Mouse (Mus musculus) heart, postnatal 36 days (tissue): ENCODE measurements around the gene Aig1. TPM values are rescaled to one million over a fixed set of nuclear protein-coding genes. Genes with fewer than 3 reads are reported as not detected.

Source experiments
- DNase-seq, 2 experiments: peaks; one replicate each; pipeline ENCODE4 v3.0.0; 2021 to 2022
- intact Hi-C: fragments of 180-260 bp; cut with DNase I; formaldehyde crosslinking; loops from one replicate; pipeline ENCODE4 v1.15.1; 2025
- total RNA-seq, 2 experiments: library from RNA; stranded (reverse); gene quantifications; 2 replicates each; pipeline ENCODE4 v1.2.3; 2021

Aig1 gene
- total RNA-seq, 2 experiments from 2014 or later: 54.9 to 65.3 TPM

DNA sequence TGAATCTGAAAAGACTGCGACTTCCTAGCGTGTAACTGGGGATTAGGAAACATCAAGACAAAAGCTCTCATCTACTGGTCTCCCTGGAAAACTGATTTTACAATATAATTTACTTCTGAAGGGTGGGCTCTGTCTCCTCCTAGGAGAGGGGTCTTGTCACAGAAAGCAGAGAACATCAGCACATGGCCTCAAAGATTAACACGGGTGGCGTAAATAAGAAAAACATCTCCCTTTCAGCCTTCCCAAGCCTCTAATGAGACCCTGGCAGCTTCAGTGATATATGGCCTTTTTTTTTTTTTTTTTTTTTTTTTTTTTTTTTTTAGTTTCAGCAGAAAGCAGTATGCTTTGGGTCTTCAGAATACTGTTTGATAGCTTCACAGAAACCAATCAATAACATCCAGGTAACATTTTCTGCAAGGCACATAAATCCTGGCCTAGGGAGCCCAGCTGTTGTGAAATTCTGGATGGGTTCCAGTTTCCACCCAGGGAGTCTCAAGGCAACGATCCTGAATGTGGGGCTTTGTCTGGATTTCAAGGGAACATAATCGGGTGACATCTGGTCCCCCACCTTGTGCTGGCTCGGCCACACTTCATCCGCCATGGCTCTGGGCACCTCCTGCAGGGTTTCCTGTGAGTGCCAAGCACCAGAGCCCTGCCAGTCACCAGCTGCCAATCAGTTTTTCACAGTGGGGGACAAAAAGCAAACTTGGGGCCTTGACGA lies 154.4 kb downstream of the Aig1 start:
- intact Hi-C loops: no loop called here
- peak; percentile 4 to 10 for DNase-seq

- DNase-seq: no peak
- intact Hi-C loops: no loop called here
Observed at GRCm38 (mm10) chr10:13713711-13714110, 155.1 kb downstream of the Aig1 start.

- intact Hi-C loops: no loop called here
Observed at GRCm38 (mm10) chr10:13713116-13713515, 155.7 kb downstream of the Aig1 start.

GRCm38 (mm10) chr10:13711281-13711829 lies 157.4 kb downstream of the Aig1 start:
- intact Hi-C loops: no loop called here

More at GRCm38 (mm10) chr10:13713116-13713515, 155.7 kb downstream of the Aig1 start:
- no peak for DNase-seq

DNA sequence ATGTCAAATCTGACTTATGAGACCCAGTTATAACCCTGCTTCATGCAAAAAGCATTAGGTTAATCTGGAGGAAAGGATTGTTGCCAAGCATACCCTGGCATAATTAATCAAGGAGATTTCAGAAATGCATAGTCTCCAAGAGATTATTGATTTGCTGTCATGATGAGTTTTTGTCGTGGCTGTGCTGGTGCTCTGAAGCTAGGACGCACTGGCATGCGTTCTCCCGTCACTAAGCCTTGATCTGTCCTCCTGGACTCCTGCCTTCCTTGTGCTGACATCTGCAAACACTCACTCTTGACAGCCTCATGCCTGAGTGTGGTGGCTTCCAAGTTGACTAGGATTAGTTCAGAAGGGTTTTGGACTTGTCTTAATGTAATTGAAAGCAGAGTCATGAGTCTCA lies 163.0 kb downstream of the Aig1 start:
- DNase-seq: peak; percentile 43
- intact Hi-C loops: no loop called here

More at GRCm38 (mm10) chr10:13711281-13711829, 157.4 kb downstream of the Aig1 start:
- DNase-seq: no peak

GRCm38 (mm10) chr10:13702688-13703087 lies 166.1 kb downstream of the Aig1 start:
- intact Hi-C loops: no loop called here
- no peak for DNase-seq

DNA sequence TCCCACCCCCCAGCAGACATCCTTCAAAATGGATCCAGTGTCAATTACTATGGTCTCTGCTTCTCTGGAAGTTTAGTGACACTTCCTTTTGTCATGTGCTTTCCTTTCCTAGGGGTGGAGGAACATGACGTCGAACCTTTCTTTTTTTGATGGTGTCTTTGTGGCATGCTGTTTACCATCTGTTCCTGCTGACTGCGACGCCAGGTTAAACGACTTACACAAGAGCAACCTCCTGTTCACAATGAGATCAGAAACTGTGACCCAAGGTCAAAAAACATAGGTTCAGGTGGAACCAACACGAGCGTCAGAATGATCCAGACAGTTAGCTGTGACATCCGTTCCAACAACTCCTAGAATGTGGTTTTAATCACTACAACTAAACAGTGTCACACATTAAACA lies 166.7 kb downstream of the Aig1 start:
- intact Hi-C loops: no loop called here
- no peak for DNase-seq

GRCm38 (mm10) chr10:13696326-13696725 lies 172.5 kb downstream of the Aig1 start:
- intact Hi-C loops: no loop called here
- DNase-seq: no peak

DNA sequence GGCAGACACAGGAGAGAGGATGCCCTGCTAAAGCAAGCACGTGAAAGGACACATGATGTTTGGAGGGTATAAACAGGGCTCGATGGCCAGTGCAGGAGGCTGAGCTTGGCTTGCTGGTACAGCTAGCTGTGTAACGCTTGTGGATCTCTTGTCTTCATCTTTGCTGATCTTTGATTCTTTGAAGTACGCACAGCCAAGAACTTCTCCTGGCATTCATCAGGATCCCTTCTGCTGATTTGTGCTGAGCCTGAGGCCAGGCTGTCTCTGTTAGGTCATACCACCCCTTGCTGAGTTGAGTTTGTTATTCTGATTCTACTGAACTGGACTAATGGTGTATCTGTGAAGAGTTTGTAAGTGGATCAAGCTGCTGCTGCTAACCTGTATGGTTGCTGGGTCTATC lies 175.5 kb downstream of the Aig1 start:
- intact Hi-C loops: no loop called here
- no peak for DNase-seq

- intact Hi-C loops: no loop called here
- DNase-seq: no peak
Observed at GRCm38 (mm10) chr10:13690773-13691172, 178.0 kb downstream of the Aig1 start.

DNA sequence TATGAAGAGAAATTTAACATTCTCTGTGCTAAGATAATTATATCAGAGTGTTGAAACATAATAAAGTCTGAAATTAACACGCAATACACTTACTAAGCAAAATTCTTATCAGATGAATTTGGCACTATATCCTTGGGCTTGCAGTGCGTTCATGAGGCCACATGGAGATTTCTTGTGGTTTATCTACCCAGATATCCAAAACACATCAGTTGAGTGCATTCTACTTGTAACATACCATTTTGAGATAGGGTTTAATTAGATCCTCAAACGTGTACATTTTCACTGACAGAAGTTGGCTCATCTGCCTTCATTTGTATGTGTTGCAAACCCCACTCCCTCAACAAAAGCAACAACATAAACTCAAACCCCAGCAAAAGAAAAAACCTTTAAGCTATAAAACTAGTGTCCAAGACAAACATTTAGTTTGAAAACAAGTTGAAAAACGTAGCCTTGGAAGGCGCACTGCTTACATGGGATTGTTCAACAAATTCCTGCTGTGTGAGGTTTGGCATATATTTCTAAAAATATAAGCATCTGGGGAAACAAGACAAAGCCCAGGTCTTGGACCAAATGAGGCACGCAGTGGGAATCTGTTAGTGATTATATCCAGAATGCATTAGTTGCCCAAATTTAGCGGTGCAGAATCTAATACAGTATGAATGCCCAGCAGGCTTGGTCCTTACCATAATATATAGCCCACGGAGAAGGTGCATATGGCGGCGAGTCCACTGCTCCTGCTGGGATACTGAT lies 178.8 kb downstream of the Aig1 start:
- DNase-seq: no peak

GRCm38 (mm10) chr10:13688386-13689120 lies 180.2 kb downstream of the Aig1 start:
- DNase-seq: no peak
- intact Hi-C loops: no loop called here

More for the DNA sequence above, 178.8 kb downstream of the Aig1 start:
- intact Hi-C loops: no loop called here

- no peak for DNase-seq
- intact Hi-C loops: no loop called here
Observed at GRCm38 (mm10) chr10:13687182-13687810, 181.5 kb downstream of the Aig1 start.

DNA sequence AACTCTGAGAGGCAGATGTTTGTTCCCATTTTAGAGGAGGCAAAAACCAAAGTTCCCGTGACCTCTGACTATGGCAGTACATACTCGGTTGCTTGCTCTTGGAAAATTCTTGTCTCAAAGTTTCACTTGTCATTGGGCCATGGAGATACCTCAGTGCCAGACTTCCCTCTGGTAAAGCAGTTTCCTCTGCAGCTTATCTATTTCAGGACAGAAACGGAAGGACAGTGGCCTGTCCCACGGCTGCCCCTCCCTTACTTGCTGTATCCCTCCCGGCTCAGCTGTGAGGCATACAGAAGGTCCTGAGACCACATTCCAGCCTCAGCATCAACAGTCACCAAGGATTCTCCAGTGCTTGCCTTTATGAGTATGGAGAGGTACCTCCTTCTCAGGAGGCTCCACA lies 182.7 kb downstream of the Aig1 start:
- intact Hi-C loops: no loop called here

DNA sequence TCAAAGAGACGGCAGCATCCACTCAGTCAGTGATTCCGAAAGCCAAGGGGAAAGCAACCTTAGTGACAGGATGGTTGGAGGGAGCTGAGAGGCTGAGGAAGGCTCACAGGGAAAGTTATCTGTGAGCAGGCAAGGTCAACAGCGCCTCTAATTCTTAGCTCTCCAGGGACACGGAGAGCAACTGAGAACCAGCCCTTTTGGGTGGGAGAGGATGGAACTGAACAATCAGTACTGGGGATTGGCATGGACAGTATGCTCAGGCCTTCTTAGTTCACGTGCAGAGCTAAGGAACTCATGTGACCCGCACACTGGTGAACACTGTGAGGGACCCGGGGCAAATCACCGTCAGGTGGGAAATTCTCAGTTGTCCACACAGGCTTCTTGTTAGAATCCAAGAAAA lies 183.4 kb downstream of the Aig1 start:
- peak in 1 of 2 experiments; percentile 22 for DNase-seq
- intact Hi-C loops: no loop called here

More for the DNA sequence above, 182.7 kb downstream of the Aig1 start:
- peak; percentile 23 to 41 for DNase-seq

DNA sequence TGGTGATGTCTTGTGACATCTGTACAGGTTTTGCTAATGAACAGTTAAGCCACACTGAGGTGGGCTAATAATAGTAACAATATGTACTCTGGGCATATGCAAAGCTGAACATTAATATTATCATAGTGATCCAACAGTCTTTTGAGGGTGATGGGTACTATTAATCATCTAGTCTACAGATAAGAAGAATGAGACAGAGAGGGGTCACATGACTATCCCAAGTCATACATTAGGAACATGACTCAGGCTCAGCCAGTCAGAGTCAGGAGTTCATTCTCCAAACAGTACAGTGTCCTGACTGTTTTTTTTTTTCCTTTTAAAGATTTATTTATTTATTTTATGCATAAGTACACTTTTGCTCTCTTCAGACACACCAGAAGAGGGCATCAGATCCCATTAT lies 184.3 kb downstream of the Aig1 start:
- no peak for DNase-seq
- intact Hi-C loops: no loop called here

DNA sequence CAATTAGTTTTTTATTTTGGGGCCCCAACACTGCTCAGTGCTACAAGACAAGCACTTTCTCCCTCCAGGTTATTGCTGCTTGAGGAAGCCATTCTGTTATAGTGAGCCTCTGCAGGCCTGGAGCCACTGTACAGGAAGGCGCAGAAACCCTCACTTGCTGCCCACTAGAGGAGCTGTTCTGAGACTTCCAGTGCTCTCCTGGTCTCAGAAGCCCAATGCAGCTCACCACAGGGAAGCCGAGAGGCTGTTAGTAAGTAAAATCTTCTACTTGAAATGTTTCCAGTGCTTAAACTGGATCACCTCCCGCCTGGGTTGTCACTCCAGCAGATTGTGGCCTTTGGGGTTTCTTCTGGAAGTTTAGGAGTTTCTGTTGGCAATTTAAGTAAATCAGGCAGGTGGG lies 186.2 kb downstream of the Aig1 start:
- DNase-seq: no peak
- intact Hi-C loops: no loop called here

- intact Hi-C loops: no loop called here
Observed at GRCm38 (mm10) chr10:13677440-13677839, 191.3 kb downstream of the Aig1 start.

GRCm38 (mm10) chr10:13675033-13675379 lies 193.8 kb downstream of the Aig1 start:
- intact Hi-C loops: no loop called here
- no peak for DNase-seq

More at GRCm38 (mm10) chr10:13677440-13677839, 191.3 kb downstream of the Aig1 start:
- DNase-seq: no peak

DNA sequence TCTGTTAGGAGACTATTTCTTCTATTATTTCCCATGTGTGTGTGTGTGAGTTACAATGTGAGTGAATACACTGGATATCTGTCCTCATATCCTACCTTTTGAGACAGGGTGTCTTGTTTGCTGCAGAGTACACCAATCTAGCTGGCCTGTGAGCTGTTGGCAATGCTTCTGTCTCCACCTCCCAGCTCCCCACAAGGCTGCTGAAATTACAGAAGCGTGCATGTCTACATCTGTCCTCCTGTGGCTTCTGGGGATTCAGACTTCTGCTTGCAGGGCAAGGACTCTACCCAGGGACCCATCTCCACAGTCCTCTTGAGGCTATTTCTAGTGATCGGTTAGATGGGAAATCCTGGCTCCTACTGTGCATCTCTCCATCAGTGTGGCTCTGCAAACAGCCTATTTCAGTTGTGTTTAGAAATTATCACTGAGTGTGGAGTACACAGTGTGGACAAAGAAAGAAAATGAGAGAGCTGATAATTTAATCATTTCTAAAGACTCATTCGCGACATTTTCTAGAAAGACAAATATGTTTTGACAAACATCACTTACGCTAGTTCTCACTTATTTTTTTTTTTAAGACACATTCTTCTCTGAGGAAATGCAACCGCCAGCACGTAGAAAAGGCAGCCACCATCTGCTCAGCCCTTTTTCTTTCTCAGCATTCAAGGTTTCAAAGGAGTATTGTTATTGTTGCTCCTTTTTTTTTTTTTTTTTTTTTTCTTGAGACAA lies 194.3 kb downstream of the Aig1 start:
- intact Hi-C loops: no loop called here
- no peak for DNase-seq
